Mouse (Mus musculus): ENCODE data around the gene Nrm. TPM values are rescaled to one million over a fixed set of nuclear protein-coding genes. Genes with fewer than 3 reads are reported as not detected.

Nrm gene
- polyA plus RNA-seq, 1 experiment from 2014 or later, result 47.7 TPM

GRCm38 (mm10) chr17:35897644-35898573 is 36.8 kb downstream of the Nrm start:
- Histone ChIP-seq H3K4me1 (ENCODE audit: control insufficient read depth, insufficient read depth, low read length) (no peaks in the 10 kb centered on the region), H3K36me3 (ENCODE audit: control insufficient read depth, insufficient read depth, low read length) (peaks cover 61% of the 10 kb centered on the region), H3K4me2 (ENCODE audit: low read depth, low read length) (peak overlapping the region; percentile 98), H3K4me3 (ENCODE audit: low read depth, low read length) (peak overlapping the region; percentile 82), H3K27me3 (replicated peaks; ENCODE audit: control insufficient read depth, insufficient read depth, low read length) (no peaks in the 10 kb centered on the region), H3K27ac (replicated peaks; ENCODE audit: low read depth, low read length) (no peak overlapping the region; the same call in 1 of the 2 replicates), H3K9ac (ENCODE audit: low read depth, low read length) (peak overlapping the region; percentile 84), H3K9me3 (ENCODE audit: control insufficient read depth, low read length) (no peaks in the 10 kb centered on the region)
- ATAC-seq (ENCODE audit: low read depth) (peak; percentile 16; the same call in 1 of the 2 replicates), DNase-seq (ENCODE audit: low spot score) (no peak)
- 44% methylated on average over 23 of the region's 23 CpGs for WGBS

GRCm38 (mm10) chr17:35900636-35901035 is 39.5 kb downstream of the Nrm start:
- 88% methylated on average over 3 of the region's 3 CpGs for WGBS
- no peak for DNase-seq (ENCODE audit: low spot score)
- Histone ChIP-seq H3K4me2 (ENCODE audit: low read depth, low read length) (no peak overlapping the region), H3K9ac (ENCODE audit: low read depth, low read length) (no peak overlapping the region), H3K4me1 (ENCODE audit: control insufficient read depth, insufficient read depth, low read length) (no peaks in the 10 kb centered on the region), H3K4me3 (ENCODE audit: low read depth, low read length) (no peak overlapping the region), H3K27ac (replicated peaks; ENCODE audit: low read depth, low read length) (no peak overlapping the region), H3K27me3 (replicated peaks; ENCODE audit: control insufficient read depth, insufficient read depth, low read length) (no peaks in the 10 kb centered on the region), H3K9me3 (ENCODE audit: control insufficient read depth, low read length) (no peaks in the 10 kb centered on the region), H3K36me3 (ENCODE audit: control insufficient read depth, insufficient read depth, low read length) (peaks cover 69% of the 10 kb centered on the region)
- ATAC-seq (ENCODE audit: low read depth), result no peak

GRCm38 (mm10) chr17:35903343-35903991 is 42.3 kb downstream of the Nrm start:
- peak; percentile 46 for DNase-seq (ENCODE audit: low spot score)
- Histone ChIP-seq H3K27me3 (replicated peaks; ENCODE audit: control insufficient read depth, insufficient read depth, low read length) (no peaks in the 10 kb centered on the region), H3K4me2 (ENCODE audit: low read depth, low read length) (no peak overlapping the region), H3K27ac (replicated peaks; ENCODE audit: low read depth, low read length) (no peak overlapping the region; the same call in 1 of the 2 replicates), H3K9ac (ENCODE audit: low read depth, low read length) (peak overlapping the region; percentile 19; the same call in 1 of the 2 replicates), H3K36me3 (ENCODE audit: control insufficient read depth, insufficient read depth, low read length) (peaks cover 89% of the 10 kb centered on the region), H3K9me3 (ENCODE audit: control insufficient read depth, low read length) (no peaks in the 10 kb centered on the region), H3K4me3 (ENCODE audit: low read depth, low read length) (no peak overlapping the region), H3K4me1 (ENCODE audit: control insufficient read depth, insufficient read depth, low read length) (peaks cover under 1% of the 10 kb centered on the region; the same call in 1 of the 2 replicates)
- ATAC-seq (ENCODE audit: low read depth), result no peak
- 90% methylated on average over 9 of the region's 9 CpGs for WGBS

- Histone ChIP-seq H3K4me3 (ENCODE audit: low read depth, low read length) (no peak overlapping the region), H3K9me3 (ENCODE audit: control insufficient read depth, low read length) (no peaks in the 10 kb centered on the region), H3K4me1 (ENCODE audit: control insufficient read depth, insufficient read depth, low read length) (peaks cover 5% of the 10 kb centered on the region), H3K36me3 (ENCODE audit: control insufficient read depth, insufficient read depth, low read length) (peaks cover 92% of the 10 kb centered on the region), H3K4me2 (ENCODE audit: low read depth, low read length) (no peak overlapping the region), H3K27ac (replicated peaks; ENCODE audit: low read depth, low read length) (no peak overlapping the region), H3K27me3 (replicated peaks; ENCODE audit: control insufficient read depth, insufficient read depth, low read length) (no peaks in the 10 kb centered on the region), H3K9ac (ENCODE audit: low read depth, low read length) (no peak overlapping the region)
- ATAC-seq (ENCODE audit: low read depth), result no peak
- 65% methylated on average over 4 of the region's 4 CpGs for WGBS
- DNase-seq (ENCODE audit: low spot score), result no peak
Measured at GRCm38 (mm10) chr17:35903992-35904355, 42.9 kb downstream of the Nrm start.

GRCm38 (mm10) chr17:35905587-35905986 is 44.5 kb downstream of the Nrm start:
- ATAC-seq (ENCODE audit: low read depth) (no peak), DNase-seq (ENCODE audit: low spot score) (no peak)
- no peaks in the 10 kb centered on the region for H3K27me3 ChIP-seq (replicated peaks; ENCODE audit: control insufficient read depth, insufficient read depth, low read length)
- no peak overlapping the region for H3K4me3 ChIP-seq (ENCODE audit: low read depth, low read length)
- peaks cover 77% of the 10 kb centered on the region for H3K36me3 ChIP-seq (ENCODE audit: control insufficient read depth, insufficient read depth, low read length)
- 100% methylated on average over 1 of the region's 1 CpGs for WGBS
- H3K9me3 ChIP-seq (ENCODE audit: control insufficient read depth, low read length), result no peaks in the 10 kb centered on the region
- H3K9ac ChIP-seq (ENCODE audit: low read depth, low read length), result no peak overlapping the region
- H3K27ac ChIP-seq (replicated peaks; ENCODE audit: low read depth, low read length), result no peak overlapping the region
- H3K4me2 ChIP-seq (ENCODE audit: low read depth, low read length), result no peak overlapping the region
- H3K4me1 ChIP-seq (ENCODE audit: control insufficient read depth, insufficient read depth, low read length), result peaks cover 9% of the 10 kb centered on the region

- no peaks in the 10 kb centered on the region for H3K27me3 ChIP-seq (replicated peaks; ENCODE audit: control insufficient read depth, insufficient read depth, low read length)
- H3K9me3 ChIP-seq (ENCODE audit: control insufficient read depth, low read length), result no peaks in the 10 kb centered on the region
- DNase-seq (ENCODE audit: low spot score) (no peak), ATAC-seq (ENCODE audit: low read depth) (no peak)
- H3K4me2 ChIP-seq (ENCODE audit: low read depth, low read length), result no peak overlapping the region
- H3K4me3 ChIP-seq (ENCODE audit: low read depth, low read length), result no peak overlapping the region
- 79% methylated on average over 2 of the region's 2 CpGs for WGBS
- H3K27ac ChIP-seq (replicated peaks; ENCODE audit: low read depth, low read length), result no peak overlapping the region
- H3K4me1 ChIP-seq (ENCODE audit: control insufficient read depth, insufficient read depth, low read length), result peaks cover 9% of the 10 kb centered on the region
- no peak overlapping the region for H3K9ac ChIP-seq (ENCODE audit: low read depth, low read length)
- peaks cover 68% of the 10 kb centered on the region for H3K36me3 ChIP-seq (ENCODE audit: control insufficient read depth, insufficient read depth, low read length)
Measured at GRCm38 (mm10) chr17:35907609-35908008, 46.5 kb downstream of the Nrm start.

- Histone ChIP-seq H3K9ac (ENCODE audit: low read depth, low read length) (peak overlapping the region; percentile 78), H3K4me1 (ENCODE audit: control insufficient read depth, insufficient read depth, low read length) (peaks cover 9% of the 10 kb centered on the region), H3K27me3 (replicated peaks; ENCODE audit: control insufficient read depth, insufficient read depth, low read length) (no peaks in the 10 kb centered on the region), H3K4me3 (ENCODE audit: low read depth, low read length) (peak overlapping the region; percentile 66), H3K4me2 (ENCODE audit: low read depth, low read length) (peak overlapping the region; percentile 87), H3K27ac (replicated peaks; ENCODE audit: low read depth, low read length) (peak overlapping the region; percentile 61), H3K9me3 (ENCODE audit: control insufficient read depth, low read length) (no peaks in the 10 kb centered on the region), H3K36me3 (ENCODE audit: control insufficient read depth, insufficient read depth, low read length) (peaks cover 69% of the 10 kb centered on the region)
- DNase-seq (ENCODE audit: low spot score) (no peak), ATAC-seq (ENCODE audit: low read depth) (peak; percentile 13)
- WGBS, result 15% methylated on average over 19 of the region's 20 CpGs
Measured at GRCm38 (mm10) chr17:35909186-35909918, 48.2 kb downstream of the Nrm start.

GRCm38 (mm10) chr17:35909919-35910369 is 48.8 kb downstream of the Nrm start, which contains the start of gene Atat1:
Atat1 (minus strand) TSS chr17:35910075.
- H3K9me3 ChIP-seq (ENCODE audit: control insufficient read depth, low read length), result no peaks in the 10 kb centered on the region
- H3K9ac ChIP-seq (ENCODE audit: low read depth, low read length), result peak within 1 kb of the TSS; percentile 78
- peaks cover 9% of the 10 kb centered on the region for H3K4me1 ChIP-seq (ENCODE audit: control insufficient read depth, insufficient read depth, low read length)
- H3K4me2 ChIP-seq (ENCODE audit: low read depth, low read length), result peak within 1 kb of the TSS; percentile 87
- WGBS, result 2% methylated on average over 25 of the region's 25 CpGs
- H3K27ac ChIP-seq (replicated peaks; ENCODE audit: low read depth, low read length), result peak within 1 kb of the TSS; percentile 61
- peak within 1 kb of the TSS; percentile 66 for H3K4me3 ChIP-seq (ENCODE audit: low read depth, low read length)
- DNase-seq (ENCODE audit: low spot score) (peak; percentile 96), ATAC-seq (ENCODE audit: low read depth) (peak; percentile 92)
- H3K27me3 ChIP-seq (replicated peaks; ENCODE audit: control insufficient read depth, insufficient read depth, low read length), result no peaks in the 10 kb centered on the region
- H3K36me3 ChIP-seq (ENCODE audit: control insufficient read depth, insufficient read depth, low read length), result peaks cover 66% of the 10 kb centered on the region
